Mouse (Mus musculus) ES-E14 (cell line): Measurements from ENCODE around the gene Arcn1.

Experiments
- CHD2 ChIP-seq: IDR thresholded peaks from 2 replicates; pipeline ENCODE4 v1.6.1; 2014; ENCODE audit warnings: mild to moderate bottlenecking, low read depth, low read length, inconsistent platforms
- HCFC1 ChIP-seq: IDR thresholded peaks from 2 replicates; pipeline ENCODE4 v1.6.1; 2012; ENCODE audit warnings: low read length, inconsistent platforms, borderline replicate concordance; ENCODE audit not compliant: insufficient read depth
- MAFK ChIP-seq: IDR thresholded peaks from 2 replicates; pipeline ENCODE4 v1.6.1; 2014; ENCODE audit warnings: mild to moderate bottlenecking, low read depth, low read length, inconsistent platforms; ENCODE audit not compliant: insufficient read depth
- ZC3H11A ChIP-seq: IDR thresholded peaks from 2 replicates; pipeline ENCODE4 v1.6.1; 2012; ENCODE audit warnings: low read depth, mild to moderate bottlenecking, inconsistent platforms, low read length, borderline replicate concordance
- ZNF384 ChIP-seq: IDR thresholded peaks from 2 replicates; pipeline ENCODE4 v1.6.1; 2012; ENCODE audit warnings: low read depth, low read length, inconsistent platforms

GRCm38 (mm10) chr9:44810316-44810715 is 42.7 kb upstream of the Arcn1 start:
- TF ChIP-seq MAFK (no peak), ZNF384 (no peak), CHD2 (no peak), ZC3H11A (no peak), HCFC1 (no peak)
